Mouse (Mus musculus) CH12.LX (cell line): ENCODE measurements around the gene Trim24.

Experiments used
- CTCF ChIP-seq, 2 experiments: IDR thresholded peaks in 1 of 2; conservative IDR thresholded peaks in 1 of 2; 2 replicates each; pipeline ENCODE4 v1.5.1; 2011 to 2012; ENCODE audit warnings: low read depth in 2 of 2, low read length in 2 of 2, improper control_type of control experiment in 1 of 2, inconsistent platforms in 1 of 2, mild to moderate bottlenecking in 1 of 2, moderate library complexity in 1 of 2
- ELF1 ChIP-seq: IDR thresholded peaks from 2 replicates; pipeline ENCODE4 v1.6.1; 2014; ENCODE audit warnings: low read depth, mild to moderate bottlenecking, inconsistent platforms, low read length, improper control_type of control experiment
- EP300 ChIP-seq: IDR thresholded peaks from 2 replicates; pipeline ENCODE4 v1.6.1; 2011; ENCODE audit warnings: low read length, improper control_type of control experiment
- MAFK ChIP-seq: IDR thresholded peaks from 2 replicates; pipeline ENCODE4 v1.6.1; 2011; ENCODE audit warnings: low read length, improper control_type of control experiment; ENCODE audit not compliant: insufficient replicate concordance
- POLR2A ChIP-seq: IDR thresholded peaks from 2 replicates; pipeline ENCODE4 v1.6.1; 2011; ENCODE audit warnings: low read depth, mild to moderate bottlenecking, improper control_type of control experiment, low read length
- TBP ChIP-seq: conservative IDR thresholded peaks from 2 replicates; pipeline ENCODE4 v1.6.1; 2011; ENCODE audit warnings: low read depth, low read length, improper control_type of control experiment
- USF2 ChIP-seq: conservative IDR thresholded peaks from 2 replicates; pipeline ENCODE4 v1.6.1; 2011; ENCODE audit warnings: low read depth, low read length, improper control_type of control experiment

GRCm38 (mm10) chr6:37871137-37871851 is 683 bp downstream of the Trim24 start:
- TF ChIP-seq USF2 (no peak), POLR2A (peak; percentile 27; the same call in 1 of the 2 replicates), EP300 (no peak), MAFK (no peak), CTCF (conservative IDR thresholded peaks at IDR 0.05 in 1 of 2, IDR thresholded peaks at IDR 0.05 in 1 of 2; ENCODE audit: low read depth in 2 of 2, low read length in 2 of 2) (0 out of 4 replicates have a peak, but pooled peaks of 1 of the 2 experiments have one; percentile 5), ELF1 (0 out of 2 replicates have a peak, but pooled peaks have one; percentile 9), TBP (no peak)
